Mouse (Mus musculus): ENCODE measurements at regions not wholly inside any gene's neighbourhood (a gene's known extent, or its start where the extent isn't known, plus 50 kb on each side); places are given as distances from the start of the nearest gene placed in this dataset.

DNA sequence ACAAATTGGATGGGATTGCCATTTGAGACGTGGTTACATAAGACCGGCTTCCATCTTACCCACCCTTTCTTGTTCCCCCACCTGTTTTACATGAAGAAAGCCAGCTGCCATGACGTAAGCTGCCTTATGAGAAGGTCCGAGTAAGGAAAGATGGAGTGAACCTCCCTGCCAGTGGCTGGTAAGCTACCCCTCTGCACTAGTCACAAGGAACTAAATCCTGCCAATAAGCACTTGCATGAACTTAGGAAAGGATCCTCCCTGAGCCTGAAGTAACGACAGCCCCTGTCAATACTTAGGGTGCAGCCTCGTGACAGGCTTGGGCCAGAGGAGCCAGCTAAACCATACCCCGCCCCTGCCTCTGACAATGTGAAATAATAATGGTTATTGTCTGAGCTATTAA lies 62.8 kb upstream of the Gm47985 start:
- no peaks in the 10 kb centered on the region for H3K36me3 ChIP-seq (ENCODE audit: control insufficient read depth, insufficient read depth, low read length)
- no peak overlapping the region for H3K4me2 ChIP-seq (ENCODE audit: low read length)
- DNase-seq: no peak
- no peak overlapping the region for H3K9ac ChIP-seq (replicated peaks; ENCODE audit: low read length)
- H3K9me3 ChIP-seq (ENCODE audit: control insufficient read depth, low read length): no peaks in the 10 kb centered on the region
- H3K27ac ChIP-seq (replicated peaks; ENCODE audit: low read depth, low read length): no peak overlapping the region
- 88% methylated on average over 7 of the region's 7 CpGs for WGBS
- no peak for ATAC-seq (ENCODE audit: low FRiP score, low TSS enrichment)
- no peak overlapping the region for H3K4me3 ChIP-seq (replicated peaks; ENCODE audit: low read depth, low read length)
- no peaks in the 10 kb centered on the region for H3K4me1 ChIP-seq (ENCODE audit: control insufficient read depth, insufficient read depth, low read length)
- H3K27me3 ChIP-seq (ENCODE audit: control insufficient read depth, insufficient read depth, low read length): no peaks in the 10 kb centered on the region

- Histone ChIP-seq H3K27ac (replicated peaks; ENCODE audit: low read depth, low read length) (no peak overlapping the region), H3K9me3 (ENCODE audit: control insufficient read depth, low read length) (no peaks in the 10 kb centered on the region), H3K9ac (replicated peaks; ENCODE audit: low read length) (no peak overlapping the region), H3K27me3 (ENCODE audit: control insufficient read depth, insufficient read depth, low read length) (no peaks in the 10 kb centered on the region), H3K4me3 (replicated peaks; ENCODE audit: low read depth, low read length) (no peak overlapping the region), H3K4me1 (ENCODE audit: control insufficient read depth, insufficient read depth, low read length) (no peaks in the 10 kb centered on the region), H3K36me3 (ENCODE audit: control insufficient read depth, insufficient read depth, low read length) (no peaks in the 10 kb centered on the region), H3K4me2 (ENCODE audit: low read length) (no peak overlapping the region)
- no peak for DNase-seq
- ATAC-seq (ENCODE audit: low FRiP score, low TSS enrichment): no peak
- 96% methylated on average over 2 of the region's 2 CpGs for WGBS
Observed at GRCm38 (mm10) chr1:151121686-151122085, 60.7 kb upstream of the Gm47985 start.

DNA sequence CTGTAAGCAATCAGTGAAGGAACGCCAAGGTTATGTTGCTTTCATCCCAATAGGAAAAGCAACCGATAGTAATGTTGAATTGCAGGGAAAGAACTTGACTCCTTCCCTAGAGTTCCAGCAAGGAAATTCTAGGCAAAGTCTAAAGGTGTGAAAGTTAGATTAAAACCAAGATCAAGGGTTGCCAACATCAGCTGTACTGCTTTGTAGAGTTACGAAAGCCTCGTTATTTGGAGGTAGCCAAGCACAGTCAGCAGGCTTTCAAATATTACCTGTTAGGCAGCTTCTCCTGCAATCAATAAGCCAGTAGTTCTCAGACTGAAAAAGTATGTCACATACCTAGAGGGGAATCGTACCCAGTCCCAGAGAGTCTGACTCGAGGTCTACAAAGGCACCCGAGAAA lies 58.4 kb upstream of the Gm47985 start:
- Histone ChIP-seq H3K4me1 (ENCODE audit: control insufficient read depth, insufficient read depth, low read length) (no peaks in the 10 kb centered on the region), H3K9me3 (ENCODE audit: control insufficient read depth, low read length) (no peaks in the 10 kb centered on the region), H3K4me2 (ENCODE audit: low read length) (no peak overlapping the region), H3K4me3 (replicated peaks; ENCODE audit: low read depth, low read length) (no peak overlapping the region), H3K36me3 (ENCODE audit: control insufficient read depth, insufficient read depth, low read length) (no peaks in the 10 kb centered on the region), H3K27me3 (ENCODE audit: control insufficient read depth, insufficient read depth, low read length) (no peaks in the 10 kb centered on the region), H3K27ac (replicated peaks; ENCODE audit: low read depth, low read length) (no peak overlapping the region), H3K9ac (replicated peaks; ENCODE audit: low read length) (no peak overlapping the region)
- 95% methylated on average over 7 of the region's 7 CpGs for WGBS
- DNase-seq (no peak), ATAC-seq (ENCODE audit: low FRiP score, low TSS enrichment) (no peak)

GRCm38 (mm10) chr1:151125028-151125659 lies 57.2 kb upstream of the Gm47985 start:
- H3K27me3 ChIP-seq (ENCODE audit: control insufficient read depth, insufficient read depth, low read length): no peaks in the 10 kb centered on the region
- no peak overlapping the region for H3K9ac ChIP-seq (replicated peaks; ENCODE audit: low read length)
- no peak overlapping the region for H3K4me2 ChIP-seq (ENCODE audit: low read length)
- H3K4me1 ChIP-seq (ENCODE audit: control insufficient read depth, insufficient read depth, low read length): no peaks in the 10 kb centered on the region
- ATAC-seq (ENCODE audit: low FRiP score, low TSS enrichment) (no peak), DNase-seq (no peak)
- no peak overlapping the region for H3K27ac ChIP-seq (replicated peaks; ENCODE audit: low read depth, low read length)
- H3K36me3 ChIP-seq (ENCODE audit: control insufficient read depth, insufficient read depth, low read length): no peaks in the 10 kb centered on the region
- H3K9me3 ChIP-seq (ENCODE audit: control insufficient read depth, low read length): no peaks in the 10 kb centered on the region
- 93% methylated on average over 9 of the region's 9 CpGs for WGBS
- H3K4me3 ChIP-seq (replicated peaks; ENCODE audit: low read depth, low read length): no peak overlapping the region

- ATAC-seq (ENCODE audit: low FRiP score, low TSS enrichment) (no peak), DNase-seq (no peak)
- WGBS: 84% methylated on average over 3 of the region's 3 CpGs
- no peaks in the 10 kb centered on the region for H3K4me1 ChIP-seq (ENCODE audit: control insufficient read depth, insufficient read depth, low read length)
- no peak overlapping the region for H3K9ac ChIP-seq (replicated peaks; ENCODE audit: low read length)
- no peaks in the 10 kb centered on the region for H3K27me3 ChIP-seq (ENCODE audit: control insufficient read depth, insufficient read depth, low read length)
- H3K4me3 ChIP-seq (replicated peaks; ENCODE audit: low read depth, low read length): no peak overlapping the region
- H3K4me2 ChIP-seq (ENCODE audit: low read length): no peak overlapping the region
- no peak overlapping the region for H3K27ac ChIP-seq (replicated peaks; ENCODE audit: low read depth, low read length)
- H3K9me3 ChIP-seq (ENCODE audit: control insufficient read depth, low read length): no peaks in the 10 kb centered on the region
- no peaks in the 10 kb centered on the region for H3K36me3 ChIP-seq (ENCODE audit: control insufficient read depth, insufficient read depth, low read length)
Observed at GRCm38 (mm10) chr1:151125764-151126485, 56.4 kb upstream of the Gm47985 start.

- Histone ChIP-seq H3K9me3 (ENCODE audit: control insufficient read depth, low read length) (no peaks in the 10 kb centered on the region), H3K27ac (replicated peaks; ENCODE audit: low read depth, low read length) (no peak overlapping the region), H3K4me3 (replicated peaks; ENCODE audit: low read depth, low read length) (no peak overlapping the region), H3K4me1 (ENCODE audit: control insufficient read depth, insufficient read depth, low read length) (no peaks in the 10 kb centered on the region), H3K4me2 (ENCODE audit: low read length) (no peak overlapping the region), H3K36me3 (ENCODE audit: control insufficient read depth, insufficient read depth, low read length) (no peaks in the 10 kb centered on the region), H3K9ac (replicated peaks; ENCODE audit: low read length) (no peak overlapping the region), H3K27me3 (ENCODE audit: control insufficient read depth, insufficient read depth, low read length) (no peaks in the 10 kb centered on the region)
- no peak for DNase-seq
- WGBS: 72% methylated on average over 1 of the region's 1 CpGs
- no peak for ATAC-seq (ENCODE audit: low FRiP score, low TSS enrichment)
Observed at GRCm38 (mm10) chr1:151126756-151127155, 55.6 kb upstream of the Gm47985 start.

DNA sequence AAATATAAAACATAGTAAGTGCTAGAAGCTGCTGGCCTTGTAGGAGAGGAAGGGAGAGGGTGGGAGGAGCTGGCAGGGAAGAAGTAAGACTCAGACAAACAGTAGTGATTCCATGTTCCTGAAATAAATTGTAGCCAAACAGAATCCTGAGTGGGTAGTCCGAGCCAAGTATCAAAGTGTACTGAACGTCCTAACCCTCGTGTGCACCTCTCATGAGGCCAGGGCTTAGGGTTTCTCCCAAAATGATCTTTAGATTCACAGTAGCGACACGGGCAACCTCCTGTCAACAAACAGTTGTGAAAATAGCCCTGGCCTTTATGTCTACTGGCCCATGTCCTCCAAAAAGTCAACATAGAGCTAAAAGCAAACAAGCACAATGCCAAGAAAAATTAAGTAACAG lies 54.3 kb upstream of the Gm47985 start:
- Histone ChIP-seq H3K4me2 (ENCODE audit: low read length) (no peak overlapping the region), H3K9ac (replicated peaks; ENCODE audit: low read length) (no peak overlapping the region), H3K36me3 (ENCODE audit: control insufficient read depth, insufficient read depth, low read length) (no peaks in the 10 kb centered on the region), H3K27me3 (ENCODE audit: control insufficient read depth, insufficient read depth, low read length) (no peaks in the 10 kb centered on the region), H3K27ac (replicated peaks; ENCODE audit: low read depth, low read length) (no peak overlapping the region), H3K4me3 (replicated peaks; ENCODE audit: low read depth, low read length) (no peak overlapping the region), H3K9me3 (ENCODE audit: control insufficient read depth, low read length) (no peaks in the 10 kb centered on the region), H3K4me1 (ENCODE audit: control insufficient read depth, insufficient read depth, low read length) (no peaks in the 10 kb centered on the region)
- DNase-seq: no peak
- ATAC-seq (ENCODE audit: low FRiP score, low TSS enrichment): no peak
- WGBS: 85% methylated on average over 5 of the region's 5 CpGs

- Histone ChIP-seq H3K4me1 (ENCODE audit: control insufficient read depth, insufficient read depth, low read length) (no peaks in the 10 kb centered on the region), H3K9ac (replicated peaks; ENCODE audit: low read length) (no peak overlapping the region), H3K36me3 (ENCODE audit: control insufficient read depth, insufficient read depth, low read length) (no peaks in the 10 kb centered on the region), H3K27me3 (ENCODE audit: control insufficient read depth, insufficient read depth, low read length) (no peaks in the 10 kb centered on the region), H3K4me2 (ENCODE audit: low read length) (no peak overlapping the region), H3K9me3 (ENCODE audit: control insufficient read depth, low read length) (no peaks in the 10 kb centered on the region), H3K4me3 (replicated peaks; ENCODE audit: low read depth, low read length) (no peak overlapping the region), H3K27ac (replicated peaks; ENCODE audit: low read depth, low read length) (no peak overlapping the region)
- no peak for DNase-seq
- no peak for ATAC-seq (ENCODE audit: low FRiP score, low TSS enrichment)
Observed at GRCm38 (mm10) chr1:151128955-151129354, 53.4 kb upstream of the Gm47985 start.

- Histone ChIP-seq H3K36me3 (ENCODE audit: control insufficient read depth, insufficient read depth, low read length) (no peaks in the 10 kb centered on the region), H3K4me1 (ENCODE audit: control insufficient read depth, insufficient read depth, low read length) (no peaks in the 10 kb centered on the region), H3K27me3 (ENCODE audit: control insufficient read depth, insufficient read depth, low read length) (no peaks in the 10 kb centered on the region), H3K9ac (replicated peaks; ENCODE audit: low read length) (no peak overlapping the region), H3K4me3 (replicated peaks; ENCODE audit: low read depth, low read length) (no peak overlapping the region), H3K9me3 (ENCODE audit: control insufficient read depth, low read length) (no peaks in the 10 kb centered on the region), H3K27ac (replicated peaks; ENCODE audit: low read depth, low read length) (no peak overlapping the region), H3K4me2 (ENCODE audit: low read length) (no peak overlapping the region)
- no peak for DNase-seq
- 86% methylated on average over 6 of the region's 6 CpGs for WGBS
- no peak for ATAC-seq (ENCODE audit: low FRiP score, low TSS enrichment)
Observed at GRCm38 (mm10) chr1:151130036-151130435, 52.3 kb upstream of the Gm47985 start.

All from midbrain, embryonic 14.5 days (tissue).